Mouse (Mus musculus): Measurements from ENCODE around the gene Cyp2b13.
"Not testable (repeated sequence)": the region's sequence is repeated elsewhere in the genome, so short reads cannot be mapped to it uniquely, and the experiment has no call there.

Cyp2b13 gene

GRCm38 (mm10) chr7:26061197-26061596 is at the start of gene Cyp2b13:
Gene Cyp2b13 (plus strand): TSS chr7:26061497.
- DNase-seq (ENCODE audit: low read depth, low spot score), result not testable (repeated sequence)

GRCm38 (mm10) chr7:26019814-26020332 is 41.4 kb upstream of the Cyp2b13 start:
- DNase-seq (ENCODE audit: low read depth, low spot score), result not testable (repeated sequence)

- not testable (repeated sequence) for DNase-seq (ENCODE audit: low read depth, low spot score)
These were observed 6.2 kb upstream of the Cyp2b13 start for GRCm38 (mm10) chr7:26054885-26055630.

GRCm38 (mm10) chr7:26071677-26072076 is 10.4 kb downstream of the Cyp2b13 start:
- not testable (repeated sequence) for DNase-seq (ENCODE audit: low read depth, low spot score)

GRCm38 (mm10) chr7:26082595-26082994 is 21.3 kb downstream of the Cyp2b13 start:
- DNase-seq (ENCODE audit: low read depth, low spot score), result no peak

- DNase-seq (ENCODE audit: low read depth, low spot score), result no peak
These were observed 26.1 kb downstream of the Cyp2b13 start for GRCm38 (mm10) chr7:26087391-26087790.

- DNase-seq (ENCODE audit: low read depth, low spot score), result not testable (repeated sequence)
These were observed 27.3 kb downstream of the Cyp2b13 start for GRCm38 (mm10) chr7:26088578-26088977.

GRCm38 (mm10) chr7:26139623-26140022 is 78.3 kb downstream of the Cyp2b13 start:
- DNase-seq (ENCODE audit: low read depth, low spot score), result not testable (repeated sequence)

- not testable (repeated sequence) for DNase-seq (ENCODE audit: low read depth, low spot score)
These were observed 82.4 kb downstream of the Cyp2b13 start for GRCm38 (mm10) chr7:26143657-26144056.
